Mouse (Mus musculus): ENCODE data around the gene Mlf2.

GRCm38 (mm10) chr6:124953991-124954715 lies 23.0 kb downstream of the Mlf2 start:
- no peak for TF ChIP-seq CTCF (conservative IDR thresholded peaks at IDR 0.05; ENCODE audit: low read length)
- peak; percentile 65; the same call in 1 of the 2 replicates for TF ChIP-seq POU5F1 (IDR thresholded peaks at IDR 0.05; ENCODE audit: borderline replicate concordance, low read length)
- TF ChIP-seq NANOG (IDR thresholded peaks at IDR 0.05; ENCODE audit: borderline replicate concordance, low read length): peak; percentile 45

Data from E14TG2a.4 (cell line).